Mouse (Mus musculus) midbrain, postnatal 0 days (tissue): Measurements from ENCODE around the gene Ankrd50. TPM values are rescaled to one million over a fixed set of nuclear protein-coding genes. Genes with fewer than 3 reads are reported as not detected.

Source experiments
- ATAC-seq: fragments of 200-750 bp; cut with Nextera tagmentation; 2 replicates; pipeline ENCODE4 v1.8.0; 2017; ENCODE audit warnings: moderate number of reproducible peaks, mild to moderate bottlenecking, moderate TSS enrichment, moderate library complexity; ENCODE audit not compliant: low FRiP score
- DNase-seq: peaks from one replicate; pipeline ENCODE4 v3.0.0-alpha.2; 2015; ENCODE audit warnings: low spot score
- H3K27ac ChIP-seq: fragments of 300-500 bp; sonication (generic); 2 replicates; pipeline ENCODE4 v1.5.1; 2014; ENCODE audit warnings: low read depth, mild to moderate bottlenecking, low read length, mixed read lengths
- H3K27me3 ChIP-seq: fragments of 300-500 bp; sonication (generic); 2 replicates; pipeline ENCODE4 v1.6.1; 2014; ENCODE audit warnings: low read length, control low read depth, mixed read lengths; ENCODE audit not compliant: insufficient read depth
- H3K36me3 ChIP-seq: fragments of 300-500 bp; sonication (generic); 2 replicates; pipeline ENCODE4 v1.6.1; 2014; ENCODE audit warnings: low read length, control low read depth, mixed read lengths; ENCODE audit not compliant: insufficient read depth
- H3K4me1 ChIP-seq: fragments of 300-500 bp; sonication (generic); 2 replicates; pipeline ENCODE4 v1.6.1; 2014; ENCODE audit warnings: mild to moderate bottlenecking, control low read depth, antibody characterized with exemption, low read length, mixed read lengths; ENCODE audit not compliant: insufficient read depth
- H3K4me2 ChIP-seq: fragments of 300-500 bp; sonication (generic); 2 replicates; pipeline ENCODE4 v1.6.1; 2014; ENCODE audit warnings: low read depth, mild to moderate bottlenecking, low read length, mixed read lengths; ENCODE audit not compliant: poor library complexity, severe bottlenecking
- H3K4me3 ChIP-seq: fragments of 300-500 bp; sonication (generic); 2 replicates; pipeline ENCODE4 v1.5.1; 2014; ENCODE audit warnings: low read depth, mild to moderate bottlenecking, low read length, moderate library complexity
- H3K9ac ChIP-seq: fragments of 300-500 bp; sonication (generic); replicated peaks from 2 replicates; pipeline ENCODE4 v1.6.1; 2014; ENCODE audit warnings: mild to moderate bottlenecking, low read length, moderate library complexity, mixed read lengths; ENCODE audit not compliant: poor library complexity, severe bottlenecking
- H3K9me3 ChIP-seq: fragments of 300-500 bp; sonication (generic); 2 replicates; pipeline ENCODE4 v1.6.1; 2016; ENCODE audit warnings: low read length, control low read depth
- CTCF ChIP-seq: IDR thresholded peaks from 2 replicates; pipeline ENCODE4 v1.5.1; 2016; ENCODE audit warnings: antibody characterized with exemption, mild to moderate bottlenecking
- WGBS: fragments of 180-500 bp; shearing (Covaris S2); extraction: QIAGEN DNeasy Blood & Tissue Kit; methylation state at CpG from one replicate; pipeline ENCODE4 v1.1.7; 2014; 5-methylcytosine and 5-hydroxymethylcytosine counted together
- polyA plus RNA-seq: library from polyadenylated mRNA; unstranded; fragments of >200 nt; fragmentation: Nextera tagmentation; extraction: Ambion mirVana; gene quantifications from 2 replicates; pipeline ENCODE4 v1.2.1, GENCODE M21; 2015
- total RNA-seq: library from RNA; depleted of rRNA; stranded (reverse); fragments of >200 nt; gene quantifications from 2 replicates; pipeline ENCODE4 v1.2.3, GENCODE M21; 2014

Ankrd50 gene
- total and polyA plus RNA-seq, 2 experiments from 2014 or later = 14.9 to 72.7 TPM

- H3K9me3 ChIP-seq = no peaks in the 10 kb centered on the region
- H3K36me3 ChIP-seq = no peaks in the 10 kb centered on the region
- no peak overlapping the region for H3K4me2 ChIP-seq
- DNase-seq (no peak), ATAC-seq (no peak)
- H3K4me3 ChIP-seq = no peak overlapping the region
- no peaks in the 10 kb centered on the region for H3K27me3 ChIP-seq
- H3K4me1 ChIP-seq = no peaks in the 10 kb centered on the region
- no peak overlapping the region for H3K27ac ChIP-seq
- TF ChIP-seq CTCF = no peak
- no peak overlapping the region for H3K9ac ChIP-seq
- 94% methylated on average over 2 of the region's 2 CpGs for WGBS
Measured at GRCm38 (mm10) chr3:38490720-38491119, 6.1 kb upstream of the Ankrd50 start.

- H3K27ac ChIP-seq = no peak overlapping the region
- H3K4me2 ChIP-seq = peak overlapping the region; percentile 91
- no peaks in the 10 kb centered on the region for H3K27me3 ChIP-seq
- H3K9ac ChIP-seq = 0 out of 2 replicates have a peak overlapping the region, but pooled peaks have one; percentile 29
- H3K4me3 ChIP-seq = peak overlapping the region; percentile 87
- peaks cover 9% of the 10 kb centered on the region; the same call in 1 of the 2 replicates for H3K4me1 ChIP-seq
- 2% methylated on average over 26 of the region's 26 CpGs for WGBS
- no peak for TF ChIP-seq CTCF
- no peak for ATAC-seq
- DNase-seq = no peak
- H3K36me3 ChIP-seq = no peaks in the 10 kb centered on the region
- no peaks in the 10 kb centered on the region for H3K9me3 ChIP-seq
Measured at GRCm38 (mm10) chr3:38485107-38485545, 482 bp upstream of the Ankrd50 start.

GRCm38 (mm10) chr3:38483551-38483950 is 1.1 kb downstream of the Ankrd50 start:
- 8% methylated on average over 10 of the region's 10 CpGs for WGBS
- H3K4me3 ChIP-seq = peak overlapping the region; percentile 87
- peaks cover 12% of the 10 kb centered on the region; the same call in 1 of the 2 replicates for H3K4me1 ChIP-seq
- no peaks in the 10 kb centered on the region for H3K27me3 ChIP-seq
- H3K9ac ChIP-seq = peak overlapping the region; percentile 70
- ATAC-seq = no peak
- H3K27ac ChIP-seq = peak overlapping the region; percentile 38; the same call in 1 of the 2 replicates
- peak overlapping the region; percentile 91 for H3K4me2 ChIP-seq
- no peaks in the 10 kb centered on the region for H3K9me3 ChIP-seq
- no peak for TF ChIP-seq CTCF
- DNase-seq = peak; percentile 51
- H3K36me3 ChIP-seq = no peaks in the 10 kb centered on the region

GRCm38 (mm10) chr3:38482749-38483148 is 1.9 kb downstream of the Ankrd50 start:
- Histone ChIP-seq H3K4me2 (peak overlapping the region; percentile 91), H3K9ac (peak overlapping the region; percentile 70), H3K9me3 (no peaks in the 10 kb centered on the region), H3K27ac (no peak overlapping the region), H3K36me3 (no peaks in the 10 kb centered on the region), H3K27me3 (no peaks in the 10 kb centered on the region), H3K4me1 (peaks cover 15% of the 10 kb centered on the region; the same call in 1 of the 2 replicates), H3K4me3 (peak overlapping the region; percentile 87)
- no peak for DNase-seq
- 13% methylated on average over 11 of the region's 11 CpGs for WGBS
- no peak for ATAC-seq
- TF ChIP-seq CTCF = no peak

- H3K4me1 ChIP-seq = peaks cover 15% of the 10 kb centered on the region; the same call in 1 of the 2 replicates
- peak overlapping the region; percentile 29 for H3K4me3 ChIP-seq
- H3K4me2 ChIP-seq = peak overlapping the region; percentile 91
- no peaks in the 10 kb centered on the region for H3K9me3 ChIP-seq
- no peaks in the 10 kb centered on the region for H3K36me3 ChIP-seq
- WGBS = 70% methylated on average over 1 of the region's 1 CpGs
- ATAC-seq (no peak), DNase-seq (no peak)
- no peak overlapping the region for H3K27ac ChIP-seq
- no peak for TF ChIP-seq CTCF
- H3K9ac ChIP-seq = 0 out of 2 replicates have a peak overlapping the region, but pooled peaks have one; percentile 36
- H3K27me3 ChIP-seq = no peaks in the 10 kb centered on the region
Measured at GRCm38 (mm10) chr3:38481106-38481505, 3.5 kb downstream of the Ankrd50 start.

GRCm38 (mm10) chr3:38477936-38478335 is 6.7 kb downstream of the Ankrd50 start:
- WGBS = 57% methylated on average over 1 of the region's 1 CpGs
- Histone ChIP-seq H3K4me1 (peaks cover 18% of the 10 kb centered on the region; the same call in 1 of the 2 replicates), H3K4me2 (peak overlapping the region; percentile 1; the same call in 1 of the 2 replicates), H3K36me3 (no peaks in the 10 kb centered on the region), H3K9ac (no peak overlapping the region), H3K27me3 (no peaks in the 10 kb centered on the region), H3K27ac (no peak overlapping the region), H3K4me3 (no peak overlapping the region), H3K9me3 (no peaks in the 10 kb centered on the region)
- ATAC-seq (no peak), DNase-seq (no peak)
- no peak for TF ChIP-seq CTCF
